Mouse (Mus musculus): ENCODE data around the gene E330021D16Rik.

GRCm38 (mm10) chr6:136459156-136459555, 43.8 kb upstream of the E330021D16Rik start:
- TF ChIP-seq TAL1 (conservative IDR thresholded peaks at IDR 0.05; ENCODE audit: low read depth, low read length) (no peak), CTCF (IDR thresholded peaks at IDR 0.05; ENCODE audit: low read depth, low read length) (no peak), GATA1 (IDR thresholded peaks at IDR 0.05; ENCODE audit: borderline replicate concordance, low read length) (no peak)

Measured in G1E (cell line).